Mouse (Mus musculus): ENCODE measurements around the gene Mboat7.

DNA sequence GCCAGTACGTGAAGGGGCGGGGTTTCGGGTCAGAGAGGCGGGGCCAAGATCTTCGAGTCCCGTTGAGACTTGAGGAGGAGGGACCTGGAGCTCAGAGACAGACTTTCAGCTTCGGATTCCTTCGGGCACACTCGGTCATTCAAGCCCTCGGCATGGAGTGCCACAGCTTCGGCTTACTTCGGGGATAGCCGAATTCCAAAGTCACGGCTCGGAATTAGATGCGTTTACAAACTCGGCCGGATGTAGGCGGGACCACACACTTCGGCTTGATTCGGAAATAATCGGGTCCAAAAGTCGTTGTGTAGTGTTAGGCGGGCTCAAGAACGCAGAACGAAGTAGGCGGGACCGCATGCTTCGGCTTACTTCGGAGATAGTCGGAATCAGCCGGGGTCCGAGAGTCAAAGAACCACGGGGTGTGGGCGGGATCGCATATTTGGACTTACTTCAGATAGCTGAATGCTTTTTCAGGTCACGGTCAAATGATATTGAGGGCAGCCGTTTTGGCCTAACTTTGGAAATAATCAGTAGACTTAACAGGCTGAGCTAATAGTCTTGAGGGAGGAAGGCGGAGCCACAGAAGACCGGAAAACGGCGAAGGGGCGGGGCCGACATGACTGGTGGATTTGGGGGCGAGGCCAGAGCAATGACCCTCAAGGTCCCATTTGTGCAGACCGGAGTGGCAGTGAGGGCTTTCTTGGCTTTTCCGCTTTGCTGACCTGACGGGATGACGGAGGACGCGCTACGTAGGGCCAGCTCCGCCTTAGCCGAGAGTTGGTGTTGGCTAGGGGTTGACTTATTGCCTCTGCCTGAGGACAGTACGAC, at the start of gene Mboat7:
- TF ChIP-seq CTCF (IDR thresholded peaks at IDR 0.05; ENCODE audit: insufficient read depth, low read depth, low read length) = no peak
- no peak for TF ChIP-seq POLR2A (IDR thresholded peaks at IDR 0.05; ENCODE audit: insufficient read depth, low read depth, low read length)
